Mouse (Mus musculus) heart, postnatal 0 days (tissue): ENCODE results near the gene Clstn3.

Experiments
- CTCF ChIP-seq: IDR thresholded peaks from 2 replicates; pipeline ENCODE4 v1.5.1; 2016; ENCODE audit warnings: antibody characterized with exemption, control low read depth, low read depth
- EP300 ChIP-seq: IDR thresholded peaks from 2 replicates; pipeline ENCODE4 v1.6.1; 2016; ENCODE audit warnings: antibody characterized with exemption, low read depth

GRCm38 (mm10) chr6:124465299-124465698 lies 705 bp upstream of the Clstn3 start:
- no peak for TF ChIP-seq CTCF
- no peak for TF ChIP-seq EP300
